Mouse (Mus musculus) ES-Bruce4 (cell line): ENCODE measurements around the gene Gcgr.

Source experiments
- CTCF ChIP-seq: IDR thresholded peaks from one replicate; pipeline ENCODE4 v1.8.1; 2011; ENCODE audit warnings: low read depth, low read length
- POLR2A ChIP-seq: IDR thresholded peaks from one replicate; pipeline ENCODE4 v1.8.1; 2011; ENCODE audit warnings: low read length; ENCODE audit not compliant: insufficient read depth

- no peak for TF ChIP-seq CTCF
- TF ChIP-seq POLR2A, result no peak
Measured at GRCm38 (mm10) chr11:120552736-120553135, 22.2 kb downstream of the Gcgr start.
